Mouse (Mus musculus) cortical plate, adult 2 months (tissue): ENCODE results near the gene Itpr1.

Source experiments
- CTCF ChIP-seq: fragments of 200-500 bp; IDR thresholded peaks from 2 replicates; pipeline ENCODE4 v1.5.1; 2011; ENCODE audit warnings: mild to moderate bottlenecking, control low read depth, low read length; ENCODE audit not compliant: insufficient read depth; ENCODE audit errors: extremely low read depth
- POLR2A ChIP-seq: fragments of 200-500 bp; IDR thresholded peaks from 2 replicates; pipeline ENCODE4 v1.6.1; 2011; ENCODE audit warnings: mild to moderate bottlenecking, low read length, control low read depth; ENCODE audit not compliant: insufficient read depth; ENCODE audit errors: extremely low read depth

DNA sequence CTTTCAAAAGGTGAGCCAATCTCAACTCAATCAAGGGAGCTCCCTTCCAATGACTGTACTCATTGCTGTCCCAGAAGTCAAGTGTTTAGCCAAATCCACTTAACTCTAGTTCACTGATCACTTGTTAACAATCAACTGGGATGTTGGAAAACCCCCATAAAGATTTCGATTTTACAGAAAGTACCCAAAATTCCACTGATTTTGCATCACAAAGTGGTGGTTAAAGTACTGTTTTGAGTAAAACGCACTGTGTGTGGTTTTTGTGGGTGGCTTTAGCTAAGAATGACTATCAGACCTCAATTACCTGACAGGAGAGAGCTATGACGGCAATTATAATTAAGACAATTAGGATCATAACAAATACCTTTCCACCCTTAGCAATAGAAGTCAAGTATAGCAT is 340.1 kb downstream of the Itpr1 start:
- TF ChIP-seq CTCF (no peak), POLR2A (no peak)
